Mouse (Mus musculus) C2C12 (cell line): ENCODE measurements at regions not wholly inside any gene's neighbourhood (a gene's known extent, or its start where the extent isn't known, plus 50 kb on each side); places are given as distances from the start of the nearest gene placed in this dataset.

Source experiments
- CTCF ChIP-seq: IDR thresholded peaks from one replicate; pipeline ENCODE4 v1.5.1; 2011; ENCODE audit not compliant: control insufficient read depth, insufficient read depth, insufficient read length
- MAX ChIP-seq: IDR thresholded peaks from one replicate; pipeline ENCODE4 v1.6.1; 2011; ENCODE audit warnings: mild to moderate bottlenecking, control low read depth
- USF1 ChIP-seq: IDR thresholded peaks from one replicate; pipeline ENCODE4 v1.6.1; 2011; ENCODE audit warnings: low read depth, mild to moderate bottlenecking, control low read depth, moderate library complexity

GRCm38 (mm10) chr1:164678303-164678702 lies 118.1 kb upstream of the Dpt start:
- TF ChIP-seq CTCF (no peak), USF1 (no peak), MAX (no peak)
